Mouse (Mus musculus) midbrain, postnatal 0 days (tissue): ENCODE measurements around the gene Klhl40. TPM values are rescaled to one million over a fixed set of nuclear protein-coding genes. Genes with fewer than 3 reads are reported as not detected.
A peak's percentile ranks its signal among the peaks of the same experiment; 100 is the strongest.

Experiments
- ATAC-seq: fragments of 200-750 bp; cut with Nextera tagmentation; 2 replicates; pipeline ENCODE4 v1.8.0; 2017; ENCODE audit warnings: moderate number of reproducible peaks, mild to moderate bottlenecking, moderate TSS enrichment, moderate library complexity; ENCODE audit not compliant: low FRiP score
- DNase-seq: peaks from one replicate; pipeline ENCODE4 v3.0.0-alpha.2; 2015; ENCODE audit warnings: low spot score
- H3K27ac ChIP-seq: fragments of 300-500 bp; sonication (generic); 2 replicates; pipeline ENCODE4 v1.5.1; 2014; ENCODE audit warnings: low read depth, mild to moderate bottlenecking, low read length, mixed read lengths
- H3K27me3 ChIP-seq: fragments of 300-500 bp; sonication (generic); 2 replicates; pipeline ENCODE4 v1.6.1; 2014; ENCODE audit warnings: low read length, control low read depth, mixed read lengths; ENCODE audit not compliant: insufficient read depth
- H3K36me3 ChIP-seq: fragments of 300-500 bp; sonication (generic); 2 replicates; pipeline ENCODE4 v1.6.1; 2014; ENCODE audit warnings: low read length, control low read depth, mixed read lengths; ENCODE audit not compliant: insufficient read depth
- H3K4me1 ChIP-seq: fragments of 300-500 bp; sonication (generic); 2 replicates; pipeline ENCODE4 v1.6.1; 2014; ENCODE audit warnings: mild to moderate bottlenecking, control low read depth, antibody characterized with exemption, low read length, mixed read lengths; ENCODE audit not compliant: insufficient read depth
- H3K4me2 ChIP-seq: fragments of 300-500 bp; sonication (generic); 2 replicates; pipeline ENCODE4 v1.6.1; 2014; ENCODE audit warnings: low read depth, mild to moderate bottlenecking, low read length, mixed read lengths; ENCODE audit not compliant: poor library complexity, severe bottlenecking
- H3K4me3 ChIP-seq: fragments of 300-500 bp; sonication (generic); 2 replicates; pipeline ENCODE4 v1.5.1; 2014; ENCODE audit warnings: low read depth, mild to moderate bottlenecking, low read length, moderate library complexity
- H3K9ac ChIP-seq: fragments of 300-500 bp; sonication (generic); replicated peaks from 2 replicates; pipeline ENCODE4 v1.6.1; 2014; ENCODE audit warnings: mild to moderate bottlenecking, low read length, moderate library complexity, mixed read lengths; ENCODE audit not compliant: poor library complexity, severe bottlenecking
- H3K9me3 ChIP-seq: fragments of 300-500 bp; sonication (generic); 2 replicates; pipeline ENCODE4 v1.6.1; 2016; ENCODE audit warnings: low read length, control low read depth
- CTCF ChIP-seq: IDR thresholded peaks from 2 replicates; pipeline ENCODE4 v1.5.1; 2016; ENCODE audit warnings: antibody characterized with exemption, mild to moderate bottlenecking
- WGBS: fragments of 180-500 bp; shearing (Covaris S2); extraction: QIAGEN DNeasy Blood & Tissue Kit; methylation state at CpG from one replicate; pipeline ENCODE4 v1.1.7; 2014; 5-methylcytosine and 5-hydroxymethylcytosine counted together
- polyA plus RNA-seq: library from polyadenylated mRNA; unstranded; fragments of >200 nt; fragmentation: Nextera tagmentation; extraction: Ambion mirVana; gene quantifications from 2 replicates; pipeline ENCODE4 v1.2.1, GENCODE M21; 2015
- total RNA-seq: library from RNA; depleted of rRNA; stranded (reverse); fragments of >200 nt; gene quantifications from 2 replicates; pipeline ENCODE4 v1.2.3, GENCODE M21; 2014

Klhl40 gene
- total and polyA plus RNA-seq, 2 experiments from 2014 or later: 1.3 to 3.2 TPM

- WGBS: 83% methylated on average over 7 of the region's 7 CpGs
- no peak overlapping the region for H3K4me2 ChIP-seq
- DNase-seq: no peak
Observed at GRCm38 (mm10) chr9:121802747-121803146, 25.3 kb downstream of the Klhl40 start.

DNA sequence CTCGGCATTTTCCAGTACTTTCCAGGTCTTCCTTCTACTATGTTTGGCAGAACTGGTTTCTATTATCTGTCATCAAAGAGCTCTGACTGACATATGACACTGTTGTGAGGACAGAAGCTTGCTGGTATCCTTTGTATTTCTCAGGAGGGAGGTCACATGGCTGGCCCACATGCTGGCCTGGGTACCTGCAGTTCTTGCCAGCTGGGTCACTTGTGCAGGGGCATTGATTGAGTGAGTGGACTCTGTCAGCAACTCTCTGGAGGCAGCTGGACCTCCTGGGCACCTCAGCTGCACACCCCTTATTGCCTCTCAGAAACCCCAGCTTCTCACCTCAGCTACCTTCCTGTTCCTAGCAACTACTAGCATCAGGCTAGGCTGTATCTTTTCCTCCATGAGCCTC, 30.1 kb downstream of the Klhl40 start:
- Histone ChIP-seq H3K9me3 (no peaks in the 10 kb centered on the region), H3K27me3 (no peaks in the 10 kb centered on the region), H3K4me3 (no peak overlapping the region), H3K4me1 (peaks cover 5% of the 10 kb centered on the region; the same call in 1 of the 2 replicates), H3K9ac (no peak overlapping the region), H3K36me3 (no peaks in the 10 kb centered on the region), H3K27ac (no peak overlapping the region), H3K4me2 (no peak overlapping the region)
- WGBS: 60% methylated on average over 1 of the region's 1 CpGs
- TF ChIP-seq CTCF: no peak
- ATAC-seq: no peak
- DNase-seq: no peak

More at GRCm38 (mm10) chr9:121802747-121803146, 25.3 kb downstream of the Klhl40 start:
- Histone ChIP-seq H3K36me3 (no peaks in the 10 kb centered on the region), H3K4me1 (no peaks in the 10 kb centered on the region), H3K4me3 (no peak overlapping the region), H3K9me3 (no peaks in the 10 kb centered on the region), H3K27ac (no peak overlapping the region), H3K27me3 (no peaks in the 10 kb centered on the region), H3K9ac (no peak overlapping the region)
- no peak for ATAC-seq
- no peak for TF ChIP-seq CTCF

DNA sequence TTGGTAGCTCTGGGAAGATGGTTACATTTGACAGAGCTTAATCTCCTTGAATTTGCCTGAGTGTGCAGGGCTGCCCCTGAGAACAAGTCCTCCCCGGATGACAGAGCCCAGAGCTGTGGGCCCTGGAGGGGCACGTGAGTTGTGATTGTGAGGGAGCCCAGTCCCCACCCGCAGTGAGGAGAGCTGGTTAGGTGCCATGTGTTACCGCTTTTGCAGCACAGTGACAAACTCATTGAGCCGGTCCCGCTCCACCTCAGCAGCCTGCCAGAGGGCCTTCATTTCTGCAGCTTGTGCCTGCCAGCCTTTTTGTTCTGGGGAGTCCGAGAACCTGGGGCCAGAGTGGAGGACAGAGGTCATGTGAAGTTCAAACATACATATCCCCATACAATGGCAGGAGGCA, 30.5 kb downstream of the Klhl40 start:
- H3K9ac ChIP-seq: no peak overlapping the region
- 72% methylated on average over 7 of the region's 7 CpGs for WGBS
- no peak for TF ChIP-seq CTCF
- H3K4me3 ChIP-seq: no peak overlapping the region
- peaks cover 5% of the 10 kb centered on the region; the same call in 1 of the 2 replicates for H3K4me1 ChIP-seq
- no peak overlapping the region for H3K27ac ChIP-seq
- no peaks in the 10 kb centered on the region for H3K36me3 ChIP-seq
- no peak for ATAC-seq
- no peaks in the 10 kb centered on the region for H3K27me3 ChIP-seq
- DNase-seq: peak; percentile 24
- no peaks in the 10 kb centered on the region for H3K9me3 ChIP-seq
- H3K4me2 ChIP-seq: no peak overlapping the region

- Histone ChIP-seq H3K27me3 (no peaks in the 10 kb centered on the region), H3K4me2 (no peak overlapping the region), H3K9ac (no peak overlapping the region), H3K4me1 (peaks cover 5% of the 10 kb centered on the region; the same call in 1 of the 2 replicates), H3K4me3 (no peak overlapping the region), H3K36me3 (no peaks in the 10 kb centered on the region), H3K9me3 (no peaks in the 10 kb centered on the region), H3K27ac (no peak overlapping the region)
- no peak for DNase-seq
- TF ChIP-seq CTCF: no peak
- ATAC-seq: no peak; the same call in 1 of the 2 replicates
- WGBS: 36% methylated on average over 3 of the region's 3 CpGs
Observed at GRCm38 (mm10) chr9:121808511-121808910, 31.1 kb downstream of the Klhl40 start.

DNA sequence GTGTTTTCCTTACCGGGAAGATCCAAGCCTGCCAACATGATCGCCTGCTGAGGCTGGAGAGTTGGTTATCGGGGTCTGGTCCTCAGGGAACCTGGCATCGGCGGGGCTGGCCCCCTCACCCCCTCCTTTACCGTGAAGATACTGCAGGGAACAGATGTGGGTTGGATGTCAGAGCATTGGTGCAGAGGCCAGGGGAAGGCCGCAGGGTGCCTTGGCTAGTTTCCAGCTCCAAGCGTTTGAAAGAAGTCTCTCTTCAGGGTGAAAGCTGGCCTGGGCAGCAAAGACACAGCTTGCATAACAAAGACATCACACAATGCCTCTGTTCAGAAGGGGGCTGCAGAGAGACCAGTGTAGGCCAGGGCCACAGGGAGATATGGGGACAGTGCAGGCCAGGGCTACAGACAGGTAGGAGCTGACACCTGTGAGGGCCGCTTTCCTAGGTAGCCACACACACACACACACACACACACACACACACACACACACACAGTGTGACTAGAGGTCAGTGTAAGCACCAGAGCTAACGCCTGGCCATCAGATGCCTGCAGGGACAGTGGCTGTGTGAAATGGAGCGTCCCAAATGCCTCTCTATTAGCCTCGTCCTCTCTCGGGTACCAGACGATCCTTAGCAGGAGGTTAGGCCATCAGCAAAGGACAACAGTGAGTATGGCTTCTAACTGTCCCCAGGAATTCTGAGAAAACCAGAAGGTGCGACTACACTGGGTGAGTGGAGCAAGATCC, 32.8 kb downstream of the Klhl40 start:
- Histone ChIP-seq H3K36me3 (no peaks in the 10 kb centered on the region), H3K27me3 (no peaks in the 10 kb centered on the region), H3K4me1 (peaks cover 5% of the 10 kb centered on the region; the same call in 1 of the 2 replicates), H3K4me3 (no peak overlapping the region), H3K9me3 (no peaks in the 10 kb centered on the region), H3K27ac (no peak overlapping the region), H3K9ac (0 out of 2 replicates have a peak overlapping the region, but pooled peaks have one; percentile 19), H3K4me2 (no peak overlapping the region)
- DNase-seq (peak; percentile 76), ATAC-seq (peak; percentile 48)
- TF ChIP-seq CTCF: no peak
- 20% methylated on average over 15 of the region's 15 CpGs for WGBS

- WGBS: 82% methylated on average over 6 of the region's 6 CpGs
- no peak overlapping the region for H3K27ac ChIP-seq
- no peak for TF ChIP-seq CTCF
- no peaks in the 10 kb centered on the region for H3K9me3 ChIP-seq
- peaks cover 6% of the 10 kb centered on the region; the same call in 1 of the 2 replicates for H3K4me1 ChIP-seq
- H3K36me3 ChIP-seq: no peaks in the 10 kb centered on the region
- ATAC-seq (no peak), DNase-seq (no peak)
- no peak overlapping the region for H3K4me3 ChIP-seq
- H3K4me2 ChIP-seq: no peak overlapping the region
- no peaks in the 10 kb centered on the region for H3K27me3 ChIP-seq
- H3K9ac ChIP-seq: no peak overlapping the region
Observed at GRCm38 (mm10) chr9:121815183-121815582, 37.8 kb downstream of the Klhl40 start.
